Mouse (Mus musculus): Measurements from ENCODE around the gene Sh3bgrl2. TPM values are rescaled to one million over a fixed set of nuclear protein-coding genes. Genes with fewer than 3 reads are reported as not detected.

Sh3bgrl2 gene
- total RNA-seq, 2 experiments from 2014 or later = 0.51 to 1.1 TPM

- DNase-seq = no peak
- intact Hi-C loops (cut with DNase I) = no loop called here
- no peak overlapping the region for H3K4me3 ChIP-seq
- no peak for TF ChIP-seq CTCF (IDR thresholded peaks at IDR 0.05)
- H3K27ac ChIP-seq = no peak overlapping the region
These were observed 82.2 kb downstream of the Sh3bgrl2 start for GRCm38 (mm10) chr9:83630341-83630740.

- intact Hi-C loops (cut with DNase I) = no loop called here
- Histone ChIP-seq H3K27ac (no peak overlapping the region), H3K4me3 (no peak overlapping the region)
- DNase-seq = no peak
- TF ChIP-seq CTCF (IDR thresholded peaks at IDR 0.05) = no peak
These were observed 83.8 kb downstream of the Sh3bgrl2 start for GRCm38 (mm10) chr9:83631920-83632319.

GRCm38 (mm10) chr9:83634703-83635102 is 86.6 kb downstream of the Sh3bgrl2 start:
- TF ChIP-seq CTCF (IDR thresholded peaks at IDR 0.05) = no peak
- Histone ChIP-seq H3K4me3 (no peak overlapping the region), H3K27ac (no peak overlapping the region)
- intact Hi-C loops (cut with DNase I) = no loop called here
- DNase-seq = no peak

- H3K27ac ChIP-seq = no peak overlapping the region
- no peak overlapping the region for H3K4me3 ChIP-seq
- no peak for TF ChIP-seq CTCF (IDR thresholded peaks at IDR 0.05)
- intact Hi-C loops (cut with DNase I) = no loop called here
- DNase-seq = no peak
These were observed 87.9 kb downstream of the Sh3bgrl2 start for GRCm38 (mm10) chr9:83635997-83636396.

- no peak for DNase-seq
- no peak for TF ChIP-seq CTCF (IDR thresholded peaks at IDR 0.05)
- intact Hi-C loops (cut with DNase I) = no loop called here
- Histone ChIP-seq H3K4me3 (no peak overlapping the region), H3K27ac (no peak overlapping the region)
These were observed 95.0 kb downstream of the Sh3bgrl2 start for GRCm38 (mm10) chr9:83643139-83643538.

- DNase-seq = no peak
- no peak for TF ChIP-seq CTCF (IDR thresholded peaks at IDR 0.05)
- Histone ChIP-seq H3K27ac (no peak overlapping the region), H3K4me3 (no peak overlapping the region)
- intact Hi-C loops (cut with DNase I) = no loop called here
These were observed 95.7 kb downstream of the Sh3bgrl2 start for GRCm38 (mm10) chr9:83643833-83644232.

GRCm38 (mm10) chr9:83646215-83646614 is 98.1 kb downstream of the Sh3bgrl2 start:
- no peak for DNase-seq
- intact Hi-C loops (cut with DNase I) = no loop called here
- no peak overlapping the region for H3K27ac ChIP-seq
- TF ChIP-seq CTCF (IDR thresholded peaks at IDR 0.05) = no peak
- no peak overlapping the region for H3K4me3 ChIP-seq

GRCm38 (mm10) chr9:83646691-83647090 is 98.6 kb downstream of the Sh3bgrl2 start:
- no peak for DNase-seq
- Histone ChIP-seq H3K27ac (no peak overlapping the region), H3K4me3 (no peak overlapping the region)
- intact Hi-C loops (cut with DNase I) = no loop called here
- no peak for TF ChIP-seq CTCF (IDR thresholded peaks at IDR 0.05)

- Histone ChIP-seq H3K4me3 (no peak overlapping the region), H3K27ac (no peak overlapping the region)
- TF ChIP-seq CTCF (IDR thresholded peaks at IDR 0.05) = no peak
- DNase-seq = peak; percentile 19
- intact Hi-C loops (cut with DNase I) = no loop called here
These were observed 100.0 kb downstream of the Sh3bgrl2 start for GRCm38 (mm10) chr9:83647919-83648705.

- DNase-seq = no peak
- no peak for TF ChIP-seq CTCF (IDR thresholded peaks at IDR 0.05)
- intact Hi-C loops (cut with DNase I) = no loop called here
- Histone ChIP-seq H3K4me3 (no peak overlapping the region), H3K27ac (no peak overlapping the region)
These were observed 100.6 kb downstream of the Sh3bgrl2 start for GRCm38 (mm10) chr9:83648733-83649132.

GRCm38 (mm10) chr9:83652015-83652414 is 103.9 kb downstream of the Sh3bgrl2 start:
- no peak overlapping the region for H3K27ac ChIP-seq
- H3K4me3 ChIP-seq = no peak overlapping the region
- no peak for DNase-seq
- intact Hi-C loops (cut with DNase I) = loop anchor here (5.0 kb wide), 1 partner anchor 40 kb away; no protein-coding TSS in a partner anchor
- TF ChIP-seq CTCF (IDR thresholded peaks at IDR 0.05) = no peak

- intact Hi-C loops (cut with DNase I) = loop anchor here (5.0 kb wide), 1 partner anchor 40 kb away; no protein-coding TSS in a partner anchor
These were observed 104.6 kb downstream of the Sh3bgrl2 start for GRCm38 (mm10) chr9:83652590-83653172.

GRCm38 (mm10) chr9:83654601-83655000 is 106.5 kb downstream of the Sh3bgrl2 start:
- TF ChIP-seq CTCF (IDR thresholded peaks at IDR 0.05) = no peak
- H3K27ac ChIP-seq = no peak overlapping the region
- DNase-seq = no peak
- intact Hi-C loops (cut with DNase I) = loop anchor here (5.0 kb wide), 1 partner anchor 38 kb away; no protein-coding TSS in a partner anchor
- no peak overlapping the region for H3K4me3 ChIP-seq

More at GRCm38 (mm10) chr9:83652590-83653172, 104.6 kb downstream of the Sh3bgrl2 start:
- H3K4me3 ChIP-seq = no peak overlapping the region
- no peak for DNase-seq
- peak; percentile 70 for TF ChIP-seq CTCF (IDR thresholded peaks at IDR 0.05)
- no peak overlapping the region for H3K27ac ChIP-seq

All from gastrocnemius, adult 2 months (tissue).